Mouse (Mus musculus) midbrain, embryonic 15.5 days (tissue): Measurements from ENCODE around the gene 1700049E17Rik1. TPM values are rescaled to one million over a fixed set of nuclear protein-coding genes. Genes with fewer than 3 reads are reported as not detected.
"Not testable (repeated sequence)": the region's sequence is repeated elsewhere in the genome, so short reads cannot be mapped to it uniquely, and the experiment has no call there.

Source experiments
- ATAC-seq: fragments of 200-750 bp; cut with Nextera tagmentation; replicated peaks from 2 replicates; pipeline ENCODE4 v1.8.0; 2017; ENCODE audit warnings: moderate TSS enrichment
- H3K27ac ChIP-seq: fragments of 300-500 bp; sonication (generic); 2 replicates; pipeline ENCODE4 v1.5.1; 2015; ENCODE audit warnings: mild to moderate bottlenecking, inconsistent platforms
- H3K27me3 ChIP-seq: fragments of 300-500 bp; sonication (generic); replicated peaks from 2 replicates; pipeline ENCODE4 v1.6.1; 2015; ENCODE audit warnings: inconsistent platforms
- H3K36me3 ChIP-seq: fragments of 300-500 bp; sonication (generic); replicated peaks from 2 replicates; pipeline ENCODE4 v1.6.1; 2015; ENCODE audit warnings: inconsistent platforms
- H3K4me1 ChIP-seq: fragments of 300-500 bp; sonication (generic); 2 replicates; pipeline ENCODE4 v1.6.1; 2015; ENCODE audit warnings: inconsistent platforms
- H3K4me2 ChIP-seq: fragments of 300-500 bp; sonication (generic); 2 replicates; pipeline ENCODE4 v1.6.1; 2015; ENCODE audit warnings: inconsistent platforms, mild to moderate bottlenecking, moderate library complexity
- H3K4me3 ChIP-seq: fragments of 300-500 bp; sonication (generic); 2 replicates; pipeline ENCODE4 v1.5.1; 2015; ENCODE audit warnings: mild to moderate bottlenecking, inconsistent platforms
- H3K9ac ChIP-seq: fragments of 300-500 bp; sonication (generic); 2 replicates; pipeline ENCODE4 v1.6.1; 2015; ENCODE audit warnings: mild to moderate bottlenecking, inconsistent platforms
- H3K9me3 ChIP-seq: fragments of 300-500 bp; sonication (generic); 2 replicates; pipeline ENCODE4 v1.6.1; 2016; ENCODE audit warnings: inconsistent platforms
- WGBS: fragments of 180-500 bp; shearing (Covaris S2); methylation state at CpG from one replicate; pipeline ENCODE4 v1.1.7; 2015; ENCODE audit warnings: mixed read lengths; 5-methylcytosine and 5-hydroxymethylcytosine counted together
- polyA plus RNA-seq: library from polyadenylated mRNA; unstranded; fragments of >200 nt; fragmentation: Nextera tagmentation; extraction: Ambion mirVana; gene quantifications from 2 replicates; pipeline ENCODE4 v1.2.1, GENCODE M21; 2015

1700049E17Rik1 gene
- not detected in 2 replicates for polyA plus RNA-seq

DNA sequence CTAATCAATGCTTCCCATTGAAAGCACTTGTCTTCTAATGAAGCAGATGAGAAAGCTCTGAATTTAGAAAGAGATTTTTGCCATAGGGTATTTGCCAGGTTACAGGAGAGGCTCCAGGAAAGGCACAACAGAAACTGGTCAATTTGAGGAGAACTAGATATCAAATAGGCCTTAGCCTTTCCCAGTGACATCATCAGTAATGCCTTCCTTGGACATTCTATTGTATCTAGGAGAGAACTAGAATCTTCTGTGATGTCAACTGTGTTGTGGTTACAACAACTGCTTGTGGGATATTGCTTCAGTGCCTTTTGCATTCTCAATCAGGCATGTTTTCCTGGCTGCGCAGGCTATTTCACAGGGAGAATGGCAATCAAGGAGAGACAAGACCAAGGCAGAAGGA is at the start of gene 1700049E17Rik1:
1700049E17Rik1 (plus strand) TSS at position 301 of the 400 bp plus-strand sequence.
- ATAC-seq, H3K27me3 ChIP-seq, H3K27ac ChIP-seq, H3K4me3 ChIP-seq, H3K9me3 ChIP-seq, H3K4me2 ChIP-seq, H3K4me1 ChIP-seq, H3K9ac ChIP-seq, H3K36me3 ChIP-seq: not testable (repeated sequence)
- WGBS, result no CpG with 5 or more reads among the region's 1 CpGs

DNA sequence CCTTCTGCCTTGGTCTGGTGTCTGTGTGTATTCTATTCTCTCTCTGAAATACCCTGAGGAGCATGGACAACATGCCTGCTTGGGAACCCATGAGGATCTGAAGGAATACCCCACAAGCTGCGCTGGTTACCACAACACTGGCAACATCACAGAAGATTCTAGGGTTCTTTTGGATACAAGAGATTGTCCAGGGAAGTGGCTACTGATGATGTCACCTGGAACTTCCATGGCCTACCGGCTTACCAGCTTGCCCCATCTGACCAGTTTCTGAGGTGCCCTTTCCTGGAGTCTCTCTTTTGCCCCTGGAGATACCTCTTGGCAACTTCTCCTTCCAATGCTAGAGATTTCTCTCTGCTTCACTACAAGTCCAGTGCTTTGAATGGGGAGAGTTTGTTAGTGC is 17.6 kb upstream of the 1700049E17Rik1 start, which contains the start of gene Gm7980:
Gm7980 (minus strand) TSS at position 101 of the 400 bp plus-strand sequence.
- WGBS, result no CpG with 5 or more reads among the region's 2 CpGs
- not testable (repeated sequence) for H3K4me3 ChIP-seq, H3K9me3 ChIP-seq, H3K27me3 ChIP-seq, H3K27ac ChIP-seq, H3K9ac ChIP-seq, H3K36me3 ChIP-seq, H3K4me1 ChIP-seq, H3K4me2 ChIP-seq, ATAC-seq

DNA sequence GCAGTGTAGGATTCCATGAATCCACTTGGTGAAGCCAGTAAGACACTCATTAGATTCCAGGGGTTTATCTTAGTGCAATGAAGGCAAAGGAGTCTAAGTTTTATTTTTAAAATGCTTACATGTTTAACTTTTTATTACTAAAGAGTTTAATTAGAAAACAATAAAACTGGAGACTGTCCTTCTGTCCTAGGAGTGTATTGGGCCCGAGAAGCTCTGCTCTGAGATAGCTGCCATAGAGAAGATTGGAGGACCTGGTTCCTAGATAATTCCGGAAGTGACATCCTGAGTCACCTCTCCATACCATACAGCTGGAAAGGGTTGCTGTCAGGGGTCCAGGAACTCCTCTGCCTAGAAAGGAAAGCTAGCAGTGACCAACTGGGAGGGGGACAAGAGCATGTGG is 18.9 kb downstream of the 1700049E17Rik1 start, which contains the start of gene 1700024B05Rik:
1700024B05Rik (plus strand) TSS at position 301 of the 400 bp plus-strand sequence.
- 77% methylated on average over 2 of the region's 2 CpGs for WGBS
- not testable (repeated sequence) for H3K27ac ChIP-seq, H3K9ac ChIP-seq, H3K36me3 ChIP-seq, H3K4me3 ChIP-seq, H3K9me3 ChIP-seq, H3K4me2 ChIP-seq, ATAC-seq, H3K4me1 ChIP-seq, H3K27me3 ChIP-seq

DNA sequence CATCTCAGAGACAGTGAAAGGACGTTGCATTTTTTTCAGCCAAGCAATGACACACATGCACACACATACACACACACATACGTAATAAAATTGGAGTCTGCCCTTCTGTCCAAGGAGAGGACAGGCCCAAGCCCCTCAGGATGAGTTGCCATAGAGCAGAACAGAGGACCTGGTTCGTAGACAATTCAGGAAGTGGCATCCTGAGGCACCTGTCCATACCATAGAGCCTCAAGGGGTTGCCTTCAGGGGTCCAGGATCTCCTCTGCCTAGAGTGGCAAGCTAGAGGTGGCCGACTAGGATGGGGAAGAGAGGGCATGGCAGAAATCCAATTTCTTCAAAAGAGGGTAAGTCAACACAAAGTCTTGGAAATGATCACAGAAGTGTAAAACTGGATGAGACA is 39.3 kb downstream of the 1700049E17Rik1 start:
- not testable (repeated sequence) for ATAC-seq, H3K4me3 ChIP-seq, H3K36me3 ChIP-seq, H3K4me2 ChIP-seq, H3K4me1 ChIP-seq, H3K27me3 ChIP-seq, H3K9ac ChIP-seq, H3K9me3 ChIP-seq, H3K27ac ChIP-seq
- 73% methylated on average over 4 of the region's 4 CpGs for WGBS

DNA sequence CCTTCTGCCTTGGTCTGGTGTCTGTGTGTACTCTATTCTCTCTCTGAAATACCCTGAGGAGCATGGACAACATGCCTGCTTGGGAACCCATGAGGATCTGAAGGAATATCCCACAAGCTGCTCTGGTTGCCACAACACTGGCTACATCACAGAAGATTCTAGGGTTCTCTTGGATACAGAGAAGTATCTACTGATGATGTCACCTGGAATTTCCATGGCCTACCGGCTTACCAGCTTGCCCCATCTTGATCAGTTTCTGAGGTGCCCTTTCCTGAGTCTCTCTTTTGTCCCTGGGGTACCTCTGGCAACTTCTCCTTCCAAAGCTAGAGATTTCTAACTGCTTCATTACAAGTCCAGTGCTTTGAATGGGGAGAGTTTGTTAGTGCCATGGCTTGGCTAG is 43.1 kb downstream of the 1700049E17Rik1 start, which contains the start of gene Gm6401:
Gm6401 (minus strand) TSS at position 101 of the 400 bp plus-strand sequence.
- not testable (repeated sequence) for H3K9ac ChIP-seq, H3K27me3 ChIP-seq, ATAC-seq, H3K4me3 ChIP-seq, H3K4me1 ChIP-seq, H3K36me3 ChIP-seq, H3K9me3 ChIP-seq, H3K4me2 ChIP-seq, H3K27ac ChIP-seq
- 90% methylated on average over 1 of the region's 1 CpGs for WGBS

DNA sequence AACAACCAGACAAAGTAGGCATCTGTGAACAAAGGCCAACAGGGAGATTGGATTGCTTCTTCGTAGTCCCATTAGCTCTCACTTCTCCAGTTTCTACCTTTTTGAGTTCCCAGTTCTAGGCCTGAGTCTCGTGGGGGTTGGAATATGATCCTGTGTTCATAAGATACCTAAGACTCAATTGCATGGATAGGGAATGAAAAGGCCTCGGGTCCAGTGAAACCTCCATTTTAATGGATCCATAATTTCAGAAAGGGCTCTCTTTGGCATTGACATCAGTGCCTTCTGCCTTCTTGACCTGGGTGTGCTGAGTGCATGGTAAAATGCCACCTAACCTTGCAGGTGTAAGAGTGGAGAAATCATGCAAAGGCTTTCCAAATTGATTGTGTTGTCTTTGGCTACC is 43.8 kb downstream of the 1700049E17Rik1 start:
- H3K27me3 ChIP-seq, ATAC-seq, H3K4me3 ChIP-seq, H3K4me2 ChIP-seq, H3K36me3 ChIP-seq, H3K9ac ChIP-seq, H3K4me1 ChIP-seq, H3K9me3 ChIP-seq, H3K27ac ChIP-seq: not testable (repeated sequence)
- 61% methylated on average over 3 of the region's 3 CpGs for WGBS

Other genes starting within 250 kb of the 1700049E17Rik1 start
- not detected in 2 replicates for gene Gm8068, start 223.1 kb upstream of the 1700049E17Rik1 start, polyA plus RNA-seq
- gene Gm7929, start 174.3 kb upstream of the 1700049E17Rik1 start, polyA plus RNA-seq, result not detected in 2 replicates
- gene Gm47189, start 152.5 kb upstream of the 1700049E17Rik1 start, polyA plus RNA-seq, result not detected in 2 replicates
- gene Gm7980, start 17.7 kb upstream of the 1700049E17Rik1 start, polyA plus RNA-seq, result not detected in 2 replicates
- not detected in 2 replicates for gene 1700024B05Rik, start 19.0 kb downstream of the 1700049E17Rik1 start, polyA plus RNA-seq
- not detected in 2 replicates for gene Gm6401, start 43.0 kb downstream of the 1700049E17Rik1 start, polyA plus RNA-seq
- not detected in 2 replicates for gene Gm3543, start 58.4 kb downstream of the 1700049E17Rik1 start, polyA plus RNA-seq
- gene Gm7951, start 192.4 kb downstream of the 1700049E17Rik1 start, polyA plus RNA-seq, result not detected in 2 replicates
- gene Gm17027, start 237.7 kb downstream of the 1700049E17Rik1 start, polyA plus RNA-seq, result not detected in 2 replicates